Mouse (Mus musculus) right cerebral cortex, postnatal 36 days (tissue): ENCODE results near the gene Ggnbp2.

Experiments used
- DNase-seq, 2 experiments: peaks; one replicate each; pipeline ENCODE4 v3.0.0; 2022; ENCODE audit warnings: low spot score in 2 of 2, mixed read lengths in 1 of 2

Ggnbp2 gene

DNA sequence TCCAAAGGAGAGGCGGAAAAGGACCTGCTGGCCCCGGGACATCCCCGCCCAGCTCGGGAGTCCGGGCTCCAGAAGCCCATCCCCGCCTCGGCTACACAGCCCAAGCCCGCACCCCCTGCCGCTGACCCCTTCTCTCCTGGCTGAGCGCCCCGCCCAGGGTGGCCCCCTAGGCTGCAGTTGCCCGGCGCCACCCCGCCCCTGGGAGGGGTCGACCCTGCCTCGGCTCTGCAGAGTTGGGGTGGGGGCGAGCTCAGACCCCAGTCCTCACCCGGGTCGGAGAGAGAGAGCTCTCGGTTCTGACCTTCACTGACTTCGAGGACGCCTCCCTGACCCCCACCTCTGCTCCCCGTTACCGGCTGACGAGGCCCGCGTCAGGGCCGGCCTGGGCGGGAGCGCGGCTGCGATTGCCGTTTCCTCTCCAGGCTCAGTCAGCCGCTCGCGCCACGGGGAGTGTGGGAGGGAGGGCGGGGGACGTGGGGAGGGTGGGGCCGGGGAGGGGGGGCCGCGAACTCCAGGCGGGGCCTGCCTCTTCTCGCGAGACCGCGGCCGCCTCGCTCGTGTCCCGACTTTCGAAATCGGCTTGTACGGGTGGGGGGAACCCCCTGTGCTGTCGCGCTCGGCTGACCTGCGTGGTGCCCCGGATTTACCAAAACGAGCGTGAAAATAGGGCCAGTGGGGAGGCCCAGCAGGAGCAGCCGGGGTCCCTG lies at the start of gene Ggnbp2:
Ggnbp2 (minus strand) TSS at position 481 of the 707 bp plus-strand sequence.
- DNase-seq = peak; percentile 86 to 89

DNA sequence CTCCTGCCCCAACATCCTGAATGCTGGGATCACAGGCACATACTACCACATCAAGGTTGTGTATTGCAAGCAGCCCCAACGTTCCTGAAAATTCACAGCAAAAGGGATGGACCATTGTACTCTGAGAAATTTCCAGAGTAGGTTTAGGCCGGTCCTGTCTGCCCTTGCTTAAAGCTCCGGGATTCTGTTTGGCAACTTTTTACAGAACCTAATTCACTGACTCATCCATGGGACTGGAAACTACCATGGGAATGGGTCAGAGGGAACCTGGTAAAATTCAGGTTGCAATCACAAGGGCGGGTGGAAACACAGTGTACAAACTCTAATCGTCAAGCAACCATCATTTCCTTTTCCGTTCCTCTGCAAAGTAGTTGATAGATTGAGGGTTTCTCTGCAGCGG lies 49.3 kb upstream of the Ggnbp2 start:
- no peak for DNase-seq

DNA sequence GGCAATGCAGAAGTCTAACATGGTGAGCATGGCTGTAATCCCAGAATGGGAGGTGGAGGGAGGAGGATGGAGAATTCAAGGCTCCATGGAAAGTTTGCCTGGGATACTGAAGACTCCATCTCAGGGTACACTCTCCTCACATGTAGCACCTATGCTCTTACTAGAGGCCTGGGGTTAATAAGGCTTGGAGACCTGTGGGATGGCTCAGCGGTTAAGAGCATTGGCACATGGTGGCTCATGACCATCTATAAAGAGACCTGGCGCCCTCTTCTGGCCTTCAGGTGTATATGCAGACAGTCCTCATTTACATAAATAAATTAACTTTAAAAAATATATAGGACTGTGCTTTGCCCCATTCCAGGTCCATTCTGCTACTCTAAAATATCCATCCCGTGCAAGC lies 48.7 kb upstream of the Ggnbp2 start:
- no peak for DNase-seq

DNA sequence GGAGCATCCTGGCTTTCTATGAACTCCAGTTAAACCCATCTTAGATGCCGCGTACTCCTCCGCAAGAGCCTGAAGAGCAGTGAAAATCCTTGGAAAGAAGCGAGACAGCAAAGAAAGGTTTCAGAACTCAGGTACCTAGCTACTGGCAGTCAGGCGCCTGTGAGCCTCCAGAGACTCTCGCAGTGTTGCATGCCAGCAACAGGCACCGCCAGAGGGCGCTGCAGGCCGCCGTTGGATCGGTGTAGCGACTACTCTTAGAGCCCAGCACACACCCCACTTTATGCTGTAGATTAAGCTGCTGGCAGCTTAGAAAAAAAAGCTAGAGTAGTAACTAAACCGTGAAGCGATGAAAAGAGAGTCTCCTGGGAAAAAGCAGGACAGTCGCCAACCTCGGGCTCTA lies 47.8 kb upstream of the Ggnbp2 start:
- peak; percentile 60 to 84 for DNase-seq

DNA sequence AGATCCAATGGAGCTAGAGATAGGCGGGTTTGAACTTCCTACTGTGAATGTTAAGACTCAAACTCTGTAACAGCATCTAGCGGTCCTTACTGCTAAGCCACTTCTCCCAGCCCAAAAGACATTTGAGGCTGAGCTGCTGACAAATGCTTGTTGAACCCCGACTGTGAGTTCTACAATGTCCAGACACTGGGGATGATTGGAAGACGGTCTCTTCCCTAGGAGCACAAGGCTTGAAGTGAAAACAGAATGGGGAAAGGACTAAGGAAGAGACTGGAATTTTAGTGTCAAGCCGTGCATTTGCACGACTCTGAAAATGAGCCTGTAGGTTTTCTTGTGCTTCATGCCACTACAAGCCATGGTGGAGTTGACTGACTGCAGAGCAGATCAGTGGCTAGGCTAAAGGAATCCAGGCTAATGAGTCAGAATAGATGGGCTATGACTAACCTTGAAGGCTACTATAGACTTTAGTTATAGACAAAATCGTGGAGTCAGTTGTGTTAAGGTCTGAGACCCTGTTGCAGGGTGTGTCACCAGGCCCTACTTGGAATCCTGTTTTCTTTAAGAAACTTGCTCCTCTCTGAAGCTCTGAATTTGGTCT lies 46.2 kb upstream of the Ggnbp2 start:
- no peak for DNase-seq

DNA sequence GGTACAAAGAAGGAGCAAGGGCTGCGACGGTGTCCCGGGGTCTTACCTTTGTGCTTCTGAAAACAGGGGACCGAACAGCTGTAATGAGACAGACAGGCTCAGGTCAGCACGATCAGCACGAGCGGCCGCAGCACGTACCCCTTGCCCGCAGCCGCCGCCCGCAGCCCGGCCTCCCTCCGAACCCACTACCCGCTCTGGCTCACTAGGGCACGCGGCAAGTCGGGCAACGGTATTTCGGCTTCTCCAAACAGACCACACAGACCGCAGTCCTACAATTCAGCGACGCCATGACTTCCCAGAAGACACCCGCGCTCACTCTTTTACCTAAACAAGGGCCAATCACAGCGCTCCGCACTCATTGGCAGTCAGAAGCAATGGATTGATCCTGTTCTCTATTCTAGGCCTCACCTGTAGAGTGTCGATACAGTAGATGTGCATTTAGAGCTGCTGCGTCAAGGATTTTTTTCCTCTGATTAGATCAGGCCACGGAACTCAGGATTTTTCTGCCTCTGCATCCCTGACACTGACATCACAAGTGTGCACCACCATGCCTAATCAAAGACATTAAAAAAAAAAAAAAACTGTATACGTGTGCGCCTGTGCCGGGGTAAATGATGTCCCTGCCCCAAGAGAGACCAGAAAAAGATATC lies 45.6 kb upstream of the Ggnbp2 start, which contains the start of gene Znhit3:
Znhit3 (minus strand) TSS at position 314 of the 650 bp plus-strand sequence.
- peak; percentile 85 to 91 for DNase-seq

DNA sequence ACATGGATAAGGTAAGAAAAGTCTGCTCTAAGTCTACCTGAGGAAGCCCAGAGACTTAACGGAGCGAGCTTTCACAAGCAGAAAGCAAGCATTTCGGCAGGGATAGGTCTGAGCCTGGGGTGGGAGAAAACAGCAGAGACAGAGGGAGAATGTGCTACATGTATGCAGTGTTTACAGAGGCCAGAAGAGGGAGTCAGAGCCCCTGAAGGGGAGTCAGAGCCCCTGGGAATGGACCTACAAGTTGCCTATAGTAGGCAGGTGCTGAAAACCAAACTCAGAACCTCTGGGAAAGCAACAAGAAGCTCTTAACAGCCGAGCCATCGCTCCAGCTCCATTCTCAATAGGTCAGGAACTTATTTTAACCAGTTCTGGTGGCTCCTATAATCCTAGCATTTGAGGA lies 44.1 kb upstream of the Ggnbp2 start:
- no peak for DNase-seq

DNA sequence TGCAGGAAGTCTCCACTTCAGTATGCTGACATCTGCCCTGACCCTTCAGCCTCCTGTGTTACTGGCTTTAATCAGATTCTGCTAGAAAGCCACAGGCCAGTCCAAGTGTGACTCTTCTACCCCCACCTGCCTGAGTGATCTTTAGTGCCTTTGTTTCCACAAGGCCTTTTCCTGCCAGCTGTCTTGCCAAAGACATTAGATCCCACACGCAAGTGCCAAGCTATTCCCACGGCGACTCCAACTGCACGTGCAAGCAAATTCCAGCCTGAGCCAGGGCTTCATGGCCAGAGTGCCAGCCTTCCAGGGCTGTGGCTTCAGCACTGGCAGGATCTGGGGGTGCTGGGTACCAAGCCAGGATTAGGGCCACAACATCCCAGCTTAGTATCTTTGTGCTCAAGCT lies 39.8 kb upstream of the Ggnbp2 start:
- no peak for DNase-seq

DNA sequence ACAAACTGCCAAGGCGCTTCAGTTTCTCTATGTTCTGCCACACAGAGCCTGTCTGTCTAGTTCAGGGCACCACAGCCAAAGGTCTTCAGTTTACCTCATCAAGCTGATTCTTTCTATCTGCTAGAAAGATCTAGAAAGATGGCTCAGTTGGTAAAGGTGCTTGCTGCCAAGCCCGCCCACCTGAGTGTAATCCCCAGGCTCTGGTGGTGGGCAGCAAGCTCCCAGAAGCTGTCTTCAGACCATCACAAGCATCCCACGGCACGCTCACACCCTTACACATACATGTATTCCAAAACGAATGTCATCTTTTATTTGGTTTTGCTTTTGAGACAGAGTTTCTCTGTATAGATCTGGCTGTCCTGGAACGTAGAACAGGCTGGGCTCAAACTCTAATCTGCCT lies 37.9 kb upstream of the Ggnbp2 start:
- no peak for DNase-seq

DNA sequence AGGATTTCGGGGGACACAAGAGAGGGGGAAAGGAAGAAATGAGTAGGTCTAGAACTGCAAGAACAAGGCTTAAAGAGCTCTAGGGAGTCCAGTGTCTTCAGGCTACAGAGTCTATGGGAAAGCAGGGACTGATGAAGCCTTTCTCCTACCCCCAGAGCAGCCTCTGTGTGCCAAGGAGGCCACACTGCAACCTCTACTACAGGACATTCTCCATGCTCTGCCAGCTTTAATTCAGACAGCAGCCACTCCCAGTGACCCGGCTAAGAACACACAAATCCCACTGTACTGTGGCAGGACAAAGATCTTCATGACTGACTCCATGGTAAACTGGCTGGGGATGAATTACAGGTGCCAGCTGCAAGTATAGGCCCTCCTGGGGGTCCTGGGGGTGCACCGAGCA lies 36.5 kb upstream of the Ggnbp2 start:
- DNase-seq = no peak

DNA sequence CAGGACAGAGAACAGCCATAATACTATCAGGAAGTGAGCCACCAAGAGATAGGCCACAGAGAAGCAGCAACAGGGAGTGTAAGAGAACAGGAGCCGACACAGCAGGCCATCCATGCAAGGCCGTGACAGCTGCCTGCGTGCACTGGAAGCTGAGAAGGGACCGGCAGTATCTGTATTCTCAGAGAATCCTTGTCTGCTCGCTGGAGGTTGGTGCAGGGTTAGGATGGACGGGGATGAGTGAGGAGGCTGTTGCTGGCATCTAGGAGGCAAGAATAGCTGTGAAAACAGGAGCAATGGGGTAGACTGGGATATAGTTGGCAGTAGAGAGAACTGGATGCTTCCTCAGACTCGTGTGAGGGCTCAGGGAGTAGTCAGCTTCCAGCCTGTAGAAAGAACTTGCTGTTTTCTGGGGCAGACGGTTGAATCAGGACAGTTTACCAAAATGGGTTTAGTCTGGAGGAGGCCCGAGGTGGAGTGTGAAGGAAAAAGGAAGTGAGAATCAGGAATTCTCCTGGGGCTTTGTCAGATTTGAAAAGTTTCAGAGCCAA lies 34.1 kb upstream of the Ggnbp2 start:
- DNase-seq = peak in 1 of 2 experiments; percentile 71

DNA sequence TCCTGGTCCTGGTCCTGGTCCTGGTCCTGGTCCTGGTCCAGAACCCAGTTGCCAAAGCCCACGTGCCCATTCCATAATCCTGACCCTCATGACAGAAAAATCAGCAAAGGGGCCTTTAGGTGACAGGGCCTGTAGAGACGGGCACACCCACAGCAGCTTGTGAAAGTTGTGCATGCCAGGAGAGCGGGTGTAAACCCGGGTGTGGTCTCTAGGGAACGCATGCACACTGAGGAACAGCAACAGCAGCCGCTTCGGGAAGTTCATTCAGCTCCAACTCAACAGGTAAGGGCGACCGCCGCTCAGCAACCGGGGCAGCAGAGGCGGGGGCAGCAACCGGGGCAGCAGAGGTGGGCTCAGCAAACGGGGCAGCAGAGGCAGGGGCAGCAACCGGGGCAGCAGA lies 22.5 kb upstream of the Ggnbp2 start:
- no peak for DNase-seq

DNA sequence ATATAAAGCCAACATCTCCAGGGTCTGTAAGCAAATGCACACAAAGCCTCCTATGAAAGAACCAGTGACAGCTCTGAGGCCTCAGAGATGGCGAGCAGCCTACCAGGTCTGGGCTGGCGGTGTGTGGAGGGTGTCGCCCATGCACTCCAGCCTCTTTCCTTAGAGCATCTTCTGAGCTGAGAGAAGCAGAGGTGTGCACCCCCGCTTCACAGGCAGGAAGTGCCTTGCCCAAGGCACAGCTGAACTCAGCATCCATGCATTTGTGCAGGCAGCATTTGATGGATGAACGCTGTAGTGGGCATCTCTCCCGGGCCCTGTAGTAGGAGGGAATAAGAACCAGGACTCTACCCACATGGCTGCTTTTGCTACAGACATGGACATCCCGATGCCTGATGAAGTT lies 21.1 kb upstream of the Ggnbp2 start:
- DNase-seq = no peak

DNA sequence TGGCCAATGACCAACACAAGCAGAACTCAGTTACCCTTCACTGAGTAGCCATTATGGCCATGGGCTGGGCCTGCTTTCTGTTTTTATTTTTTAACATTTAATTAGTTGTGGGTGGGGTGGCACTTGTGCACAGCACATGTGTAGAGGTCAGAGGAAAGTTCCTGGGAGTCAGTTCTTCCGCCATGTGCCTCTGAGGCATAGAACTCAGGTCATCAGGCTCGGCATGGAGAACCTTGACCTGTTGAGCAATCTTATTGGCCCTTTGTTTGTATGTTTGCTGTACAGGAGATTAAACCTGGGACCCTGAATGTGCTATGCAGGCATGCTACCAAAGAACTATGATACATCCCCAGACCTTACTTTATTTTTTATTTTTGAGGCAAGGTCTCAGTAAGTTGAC lies 18.9 kb upstream of the Ggnbp2 start:
- DNase-seq = no peak

DNA sequence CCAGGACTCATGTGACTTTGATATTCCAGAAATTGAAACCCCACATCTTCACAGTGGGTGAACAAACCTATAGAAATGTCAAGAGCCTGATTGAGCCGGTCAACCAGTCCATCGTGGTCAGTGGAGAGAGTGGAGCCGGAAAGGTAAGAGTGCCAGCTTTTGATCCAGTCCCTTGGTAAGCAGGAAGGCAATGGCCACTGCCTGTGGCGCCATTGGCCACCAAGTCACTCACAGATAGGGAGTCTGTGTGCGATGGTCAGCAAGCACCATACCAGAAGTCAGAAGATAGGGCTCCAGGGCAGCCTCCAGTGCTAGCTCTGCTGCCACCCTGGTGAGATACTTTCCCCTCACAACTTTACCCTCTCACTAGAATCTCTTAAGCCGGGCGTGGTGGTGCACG lies 17.4 kb upstream of the Ggnbp2 start:
- DNase-seq = no peak

DNA sequence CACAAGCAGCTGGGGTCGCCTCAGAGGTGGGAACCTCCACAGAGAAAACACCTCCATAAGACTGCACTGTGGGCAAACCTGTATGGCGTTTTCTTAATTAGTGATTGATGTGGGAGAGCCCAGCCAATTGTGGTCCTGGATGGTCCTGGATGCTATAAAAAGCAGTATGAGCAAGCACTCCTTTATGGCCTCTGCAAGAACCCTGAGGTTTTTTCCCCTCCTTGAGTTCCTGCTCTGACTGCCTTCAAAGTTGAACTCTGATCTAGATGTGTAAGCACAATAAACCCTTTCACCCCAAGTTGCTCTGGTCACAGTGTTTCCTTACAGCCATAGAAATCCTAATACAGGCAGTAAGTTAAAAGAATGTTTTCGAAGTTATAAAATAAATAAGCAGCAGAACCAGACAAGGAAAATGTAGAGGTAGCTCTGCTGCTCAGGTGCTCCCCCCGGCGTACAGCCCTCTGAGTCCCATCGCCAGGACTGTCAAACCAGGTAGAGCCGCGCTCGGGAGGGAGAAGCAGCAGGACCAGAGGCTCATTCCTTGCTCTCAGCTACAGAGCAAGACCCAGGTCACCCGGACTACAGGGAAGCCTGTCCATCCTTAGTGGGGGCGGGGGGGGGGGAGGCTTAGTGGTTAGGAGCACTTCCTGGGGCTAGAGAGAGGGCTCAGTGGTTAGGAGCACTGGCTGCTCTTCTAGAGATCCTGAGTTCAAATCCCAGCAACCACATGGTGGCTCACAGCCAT lies 16.3 kb upstream of the Ggnbp2 start:
- no peak for DNase-seq

DNA sequence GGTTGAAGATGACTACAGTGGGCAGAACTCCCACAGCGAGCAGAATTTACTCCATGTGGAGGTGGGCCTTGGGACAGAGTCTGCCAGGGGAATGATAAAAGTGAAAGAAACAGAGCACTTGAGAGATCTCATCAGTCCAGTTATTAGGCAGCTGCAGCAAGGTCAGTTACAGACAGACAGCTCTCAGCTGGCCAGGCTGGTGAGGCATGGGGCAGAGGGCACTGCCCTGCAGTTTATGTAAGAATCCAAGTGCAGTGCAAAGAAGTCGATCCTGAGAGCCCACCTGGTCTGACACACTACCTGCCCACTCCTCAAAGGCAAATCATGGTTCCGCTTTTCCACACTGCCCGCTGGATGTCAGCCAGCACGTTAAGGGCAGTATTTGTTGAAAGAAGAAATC lies 15.6 kb upstream of the Ggnbp2 start:
- DNase-seq = no peak

DNA sequence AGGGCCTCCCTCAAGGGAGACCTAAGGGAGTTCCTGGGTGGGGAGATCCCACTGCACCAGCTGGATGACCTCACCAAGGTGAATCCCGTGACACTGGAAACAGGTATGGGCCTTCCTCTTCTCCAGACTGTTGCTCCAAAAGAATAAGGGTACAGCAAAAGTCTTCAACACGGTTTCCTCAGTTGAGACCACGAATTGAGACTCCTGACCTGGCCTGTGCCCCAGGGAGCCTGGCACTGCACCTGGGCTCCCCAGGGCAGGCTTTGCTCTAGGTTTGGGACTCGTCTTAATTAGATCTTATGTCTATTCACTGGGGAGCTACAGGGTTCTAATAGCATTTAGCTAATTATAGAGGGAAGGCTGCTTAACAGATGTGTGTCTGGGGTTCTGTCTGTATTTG lies 14.6 kb upstream of the Ggnbp2 start:
- DNase-seq = no peak

DNA sequence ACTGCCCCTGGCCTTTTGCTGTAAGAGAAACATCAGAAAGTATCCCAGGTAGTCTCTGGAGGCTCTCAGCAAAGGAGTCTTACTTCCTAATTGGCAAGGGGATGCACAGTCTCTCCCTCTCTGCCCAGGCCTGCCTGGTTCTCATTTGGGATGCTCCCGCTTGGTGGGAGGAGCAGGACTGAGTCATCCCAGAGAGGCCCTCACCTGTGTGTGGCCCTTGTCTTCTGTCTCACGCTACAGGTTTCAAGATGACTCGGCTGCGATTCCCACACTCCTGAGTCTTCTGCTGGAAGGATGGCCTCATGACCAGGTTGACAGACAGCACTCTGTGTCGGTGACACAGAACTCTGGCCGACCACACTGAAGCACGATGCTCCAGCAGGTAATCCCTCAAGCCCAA lies 11.7 kb upstream of the Ggnbp2 start:
- DNase-seq = no peak

DNA sequence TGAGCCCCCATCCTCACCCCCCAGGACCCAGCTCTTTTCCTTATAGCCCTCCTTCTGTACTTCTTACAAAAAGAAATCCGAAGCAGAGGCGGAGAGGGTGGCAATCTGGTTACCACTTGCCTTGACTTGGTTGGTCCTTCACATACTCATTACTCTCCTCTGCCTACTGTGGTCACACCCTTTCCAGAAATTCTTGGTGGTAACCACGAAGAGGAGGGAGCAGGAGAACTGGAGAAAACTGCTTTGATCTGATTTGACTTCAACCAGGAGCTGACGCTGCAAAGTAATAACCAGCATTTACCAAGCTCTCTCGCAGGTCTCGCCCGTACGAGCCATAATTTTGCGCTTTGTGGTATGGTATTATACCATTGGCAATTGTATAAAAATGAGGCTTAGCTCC lies 10.4 kb upstream of the Ggnbp2 start:
- DNase-seq = no peak

DNA sequence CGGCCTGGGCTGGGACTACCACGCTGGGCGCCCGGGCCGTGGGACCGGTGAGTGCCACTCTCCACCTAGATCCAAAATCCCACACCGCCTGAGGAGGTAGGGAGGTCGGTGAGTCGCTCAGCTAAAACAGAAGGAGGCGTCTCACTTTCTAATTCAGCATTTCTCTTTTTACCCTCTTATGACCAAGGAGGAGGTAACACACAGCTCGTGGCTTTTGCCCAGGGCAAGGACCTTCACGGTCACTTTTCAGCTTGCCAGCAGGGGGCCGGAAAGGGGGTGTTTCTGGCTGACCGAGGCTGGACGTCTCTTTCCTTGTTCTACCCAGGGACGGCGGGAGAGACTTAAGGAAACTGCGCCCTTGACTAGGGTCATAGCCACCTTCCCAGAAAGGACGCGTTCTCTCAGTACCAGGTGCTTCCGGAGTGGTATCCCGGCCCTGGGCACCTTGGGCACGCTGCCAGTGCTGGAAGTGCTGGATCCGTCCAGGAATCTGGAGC lies 9.9 kb upstream of the Ggnbp2 start:
- no peak for DNase-seq
